Mouse (Mus musculus): ENCODE results near the gene Arnt. TPM values are rescaled to one million over a fixed set of nuclear protein-coding genes. Genes with fewer than 3 reads are reported as not detected.
A peak's percentile ranks its signal among the peaks of the same experiment; 100 is the strongest.
"Not testable (repeated sequence)": the region's sequence is repeated elsewhere in the genome, so short reads cannot be mapped to it uniquely, and the experiment has no call there.

Arnt gene
- polyA plus RNA-seq, 1 experiment from 2014 or later: 46.0 TPM

GRCm38 (mm10) chr3:95427117-95427890 is 6.9 kb upstream of the Arnt start:
- not testable (repeated sequence) for H3K9me3 ChIP-seq (ENCODE audit: low read length); H3K27ac ChIP-seq (ENCODE audit: low read length); H3K4me1 ChIP-seq (ENCODE audit: insufficient read depth, low read length); H3K36me3 ChIP-seq (ENCODE audit: insufficient read depth, low read length); H3K27me3 ChIP-seq (ENCODE audit: insufficient read depth, low read length)
- WGBS: 43% methylated on average over 6 of the region's 33 CpGs
- Histone ChIP-seq H3K9ac (replicated peaks; ENCODE audit: low read length) (peak overlapping the region; percentile 50; the same call in 1 of the 2 replicates), H3K4me3 (ENCODE audit: low read length) (peak overlapping the region; percentile 39), H3K4me2 (replicated peaks; ENCODE audit: low read depth, low read length) (peak overlapping the region; percentile 54)
- ATAC-seq (ENCODE audit: low FRiP score, low TSS enrichment): peak; percentile 79

DNA sequence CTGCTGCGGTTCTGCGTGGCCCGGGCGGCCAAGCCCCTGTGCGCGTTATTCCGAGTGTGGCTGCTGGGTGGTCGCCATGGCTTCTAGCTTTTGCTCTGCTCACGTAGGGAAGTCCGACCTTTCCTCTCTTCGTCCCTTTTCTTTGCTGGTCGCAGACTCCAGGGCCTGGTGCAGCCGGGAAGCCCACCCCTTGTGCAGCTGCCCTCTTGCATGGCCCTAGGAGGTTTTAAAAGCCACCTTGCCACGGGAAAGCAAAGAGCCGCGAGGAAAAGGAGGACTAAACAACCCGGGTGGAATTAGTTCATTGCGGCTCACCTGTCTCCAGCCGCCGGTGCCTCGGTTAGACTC is 6.3 kb upstream of the Arnt start:
- H3K9ac ChIP-seq (replicated peaks; ENCODE audit: low read length): peak overlapping the region; percentile 50; the same call in 1 of the 2 replicates
- not testable (repeated sequence) for H3K4me1 ChIP-seq (ENCODE audit: insufficient read depth, low read length); H3K27ac ChIP-seq (ENCODE audit: low read length); H3K36me3 ChIP-seq (ENCODE audit: insufficient read depth, low read length); H3K9me3 ChIP-seq (ENCODE audit: low read length); H3K27me3 ChIP-seq (ENCODE audit: insufficient read depth, low read length)
- H3K4me3 ChIP-seq (ENCODE audit: low read length): peak overlapping the region; percentile 39
- H3K4me2 ChIP-seq (replicated peaks; ENCODE audit: low read depth, low read length): peak overlapping the region; percentile 54
- ATAC-seq (ENCODE audit: low FRiP score, low TSS enrichment): 0 out of 2 replicates have a peak, but pooled peaks have one; percentile 6
- 22% methylated on average over 13 of the region's 21 CpGs for WGBS

- WGBS: 71% methylated on average over 4 of the region's 11 CpGs
- H3K4me3 ChIP-seq (ENCODE audit: low read length): not testable (repeated sequence)
These were observed 5.8 kb upstream of the Arnt start for GRCm38 (mm10) chr3:95428423-95428822.

DNA sequence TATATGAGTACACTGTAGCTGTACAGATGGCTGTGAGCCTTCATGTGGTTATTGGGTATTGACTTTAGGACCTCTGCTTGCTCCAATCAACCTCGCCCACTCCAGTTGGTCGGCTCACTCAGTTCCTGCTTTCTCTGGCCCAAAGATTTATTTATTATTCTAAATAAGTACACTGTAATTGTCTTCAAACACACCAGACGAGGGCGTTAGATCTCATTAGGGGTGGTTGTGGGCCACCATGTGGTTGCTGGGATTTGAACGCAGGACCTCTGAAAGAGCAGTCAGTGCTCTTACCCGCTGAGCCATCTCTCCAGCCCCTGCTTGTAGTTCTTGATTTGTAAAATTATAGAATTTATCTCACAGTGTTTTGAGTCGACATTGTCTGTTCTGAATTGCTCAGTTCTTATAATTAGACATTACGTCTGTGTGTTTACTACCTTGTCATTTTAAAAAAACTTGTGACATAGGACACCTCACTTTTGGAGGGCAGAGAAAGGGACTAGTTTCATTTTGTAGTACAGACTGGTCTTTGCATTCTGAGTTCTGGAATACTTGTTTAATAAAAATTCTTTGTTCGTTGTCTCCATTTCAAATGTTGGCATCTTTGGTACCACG is 780 bp upstream of the Arnt start:
- peak overlapping the region; percentile 93 for H3K4me3 ChIP-seq (ENCODE audit: low read length)
- H3K27me3 ChIP-seq (ENCODE audit: insufficient read depth, low read length): no peaks in the 10 kb centered on the region
- no peaks in the 10 kb centered on the region for H3K9me3 ChIP-seq (ENCODE audit: low read length)
- no peak overlapping the region for H3K27ac ChIP-seq (ENCODE audit: low read length)
- H3K4me2 ChIP-seq (replicated peaks; ENCODE audit: low read depth, low read length): peak overlapping the region; percentile 43
- peak overlapping the region; percentile 89 for H3K9ac ChIP-seq (replicated peaks; ENCODE audit: low read length)
- H3K4me1 ChIP-seq (ENCODE audit: insufficient read depth, low read length): peaks cover 10% of the 10 kb centered on the region; the same call in 1 of the 2 replicates
- ATAC-seq (ENCODE audit: low FRiP score, low TSS enrichment): no peak
- peaks cover 11% of the 10 kb centered on the region; the same call in 1 of the 2 replicates for H3K36me3 ChIP-seq (ENCODE audit: insufficient read depth, low read length)
- 71% methylated on average over 10 of the region's 10 CpGs for WGBS

More at GRCm38 (mm10) chr3:95428423-95428822, 5.8 kb upstream of the Arnt start:
- 0 out of 2 replicates have a peak, but pooled peaks have one; percentile 39 for ATAC-seq (ENCODE audit: low FRiP score, low TSS enrichment)
- not testable (repeated sequence) for H3K27me3 ChIP-seq (ENCODE audit: insufficient read depth, low read length); H3K4me2 ChIP-seq (replicated peaks; ENCODE audit: low read depth, low read length); H3K36me3 ChIP-seq (ENCODE audit: insufficient read depth, low read length); H3K27ac ChIP-seq (ENCODE audit: low read length); H3K9me3 ChIP-seq (ENCODE audit: low read length); H3K4me1 ChIP-seq (ENCODE audit: insufficient read depth, low read length); H3K9ac ChIP-seq (replicated peaks; ENCODE audit: low read length)

- no peak for ATAC-seq (ENCODE audit: low FRiP score, low TSS enrichment)
- Histone ChIP-seq H3K4me3 (ENCODE audit: low read length) (peak overlapping the region; percentile 93), H3K27me3 (ENCODE audit: insufficient read depth, low read length) (no peaks in the 10 kb centered on the region), H3K27ac (ENCODE audit: low read length) (peak overlapping the region; percentile 84; the same call in 1 of the 2 replicates), H3K4me2 (replicated peaks; ENCODE audit: low read depth, low read length) (peak overlapping the region; percentile 92), H3K9ac (replicated peaks; ENCODE audit: low read length) (peak overlapping the region; percentile 89), H3K9me3 (ENCODE audit: low read length) (no peaks in the 10 kb centered on the region), H3K4me1 (ENCODE audit: insufficient read depth, low read length) (peaks cover 10% of the 10 kb centered on the region; the same call in 1 of the 2 replicates), H3K36me3 (ENCODE audit: insufficient read depth, low read length) (peaks cover 11% of the 10 kb centered on the region; the same call in 1 of the 2 replicates)
- WGBS: 1% methylated on average over 7 of the region's 7 CpGs
These were observed 789 bp downstream of the Arnt start for GRCm38 (mm10) chr3:95434983-95435370.

- WGBS: 56% methylated on average over 1 of the region's 1 CpGs
- peaks cover 14% of the 10 kb centered on the region; the same call in 1 of the 2 replicates for H3K36me3 ChIP-seq (ENCODE audit: insufficient read depth, low read length)
- H3K27ac ChIP-seq (ENCODE audit: low read length): no peak overlapping the region
- no peak overlapping the region for H3K9ac ChIP-seq (replicated peaks; ENCODE audit: low read length)
- peak overlapping the region; percentile 92 for H3K4me2 ChIP-seq (replicated peaks; ENCODE audit: low read depth, low read length)
- no peaks in the 10 kb centered on the region for H3K9me3 ChIP-seq (ENCODE audit: low read length)
- H3K4me3 ChIP-seq (ENCODE audit: low read length): no peak overlapping the region
- no peaks in the 10 kb centered on the region for H3K27me3 ChIP-seq (ENCODE audit: insufficient read depth, low read length)
- H3K4me1 ChIP-seq (ENCODE audit: insufficient read depth, low read length): peaks cover 10% of the 10 kb centered on the region; the same call in 1 of the 2 replicates
- no peak for ATAC-seq (ENCODE audit: low FRiP score, low TSS enrichment)
These were observed 1.4 kb downstream of the Arnt start for GRCm38 (mm10) chr3:95435561-95435960.

DNA sequence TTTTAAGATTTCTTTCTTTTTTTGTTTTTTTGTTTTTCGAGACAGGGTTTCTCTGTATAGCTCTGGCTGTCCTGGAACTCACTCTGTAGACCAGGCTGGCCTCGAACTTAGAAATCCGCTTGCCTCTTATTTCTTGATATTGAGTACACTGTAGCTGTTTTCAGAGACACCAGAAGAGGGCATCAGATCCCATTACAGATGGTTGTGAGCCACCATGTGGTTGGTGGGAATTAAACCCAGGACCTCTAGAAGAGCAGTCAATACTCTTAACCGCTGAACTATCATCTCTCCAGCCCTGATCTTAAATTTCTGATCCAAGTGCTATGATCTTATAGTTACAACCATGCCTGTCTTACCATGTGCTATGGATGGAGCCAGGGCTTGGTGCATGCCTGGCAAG is 4.4 kb downstream of the Arnt start:
- H3K9ac ChIP-seq (replicated peaks; ENCODE audit: low read length); ATAC-seq (ENCODE audit: low FRiP score, low TSS enrichment): not testable (repeated sequence)
- WGBS: 98% methylated on average over 4 of the region's 4 CpGs

GRCm38 (mm10) chr3:95439670-95440069 is 5.5 kb downstream of the Arnt start:
- peaks cover 14% of the 10 kb centered on the region; the same call in 1 of the 2 replicates for H3K36me3 ChIP-seq (ENCODE audit: insufficient read depth, low read length)
- no peak overlapping the region for H3K9ac ChIP-seq (replicated peaks; ENCODE audit: low read length)
- no peak overlapping the region for H3K4me3 ChIP-seq (ENCODE audit: low read length)
- H3K27me3 ChIP-seq (ENCODE audit: insufficient read depth, low read length): no peaks in the 10 kb centered on the region
- no peak overlapping the region for H3K27ac ChIP-seq (ENCODE audit: low read length)
- no peak for ATAC-seq (ENCODE audit: low FRiP score, low TSS enrichment)
- no peaks in the 10 kb centered on the region for H3K9me3 ChIP-seq (ENCODE audit: low read length)
- H3K4me2 ChIP-seq (replicated peaks; ENCODE audit: low read depth, low read length): no peak overlapping the region
- H3K4me1 ChIP-seq (ENCODE audit: insufficient read depth, low read length): peaks cover 10% of the 10 kb centered on the region; the same call in 1 of the 2 replicates

More for the DNA sequence above, 4.4 kb downstream of the Arnt start:
- not testable (repeated sequence) for H3K4me2 ChIP-seq (replicated peaks; ENCODE audit: low read depth, low read length); H3K4me3 ChIP-seq (ENCODE audit: low read length); H3K27ac ChIP-seq (ENCODE audit: low read length); H3K27me3 ChIP-seq (ENCODE audit: insufficient read depth, low read length); H3K9me3 ChIP-seq (ENCODE audit: low read length)
- Histone ChIP-seq H3K4me1 (ENCODE audit: insufficient read depth, low read length) (peaks cover 10% of the 10 kb centered on the region; the same call in 1 of the 2 replicates), H3K36me3 (ENCODE audit: insufficient read depth, low read length) (peaks cover 14% of the 10 kb centered on the region; the same call in 1 of the 2 replicates)

GRCm38 (mm10) chr3:95442406-95443117 is 8.4 kb downstream of the Arnt start:
- H3K4me3 ChIP-seq (ENCODE audit: low read length): no peak overlapping the region
- no peak overlapping the region for H3K9ac ChIP-seq (replicated peaks; ENCODE audit: low read length)
- no peaks in the 10 kb centered on the region for H3K9me3 ChIP-seq (ENCODE audit: low read length)
- H3K4me1 ChIP-seq (ENCODE audit: insufficient read depth, low read length): no peaks in the 10 kb centered on the region
- H3K27me3 ChIP-seq (ENCODE audit: insufficient read depth, low read length): no peaks in the 10 kb centered on the region
- peaks cover 10% of the 10 kb centered on the region; the same call in 1 of the 2 replicates for H3K36me3 ChIP-seq (ENCODE audit: insufficient read depth, low read length)
- WGBS: 94% methylated on average over 5 of the region's 5 CpGs
- no peak overlapping the region for H3K4me2 ChIP-seq (replicated peaks; ENCODE audit: low read depth, low read length)
- ATAC-seq (ENCODE audit: low FRiP score, low TSS enrichment): no peak
- H3K27ac ChIP-seq (ENCODE audit: low read length): no peak overlapping the region

Data from kidney, embryonic 16.5 days (tissue).